ENCODE assay signal across 9 mouse cellular contexts in genomic region chr5:51917812-51918448, GRCm38 (mm10).
A peak's percentile ranks its signal among the peaks of the same experiment; 100 is the strongest.
DNase-seq lines count a peak whose midpoint lies in the region; ATAC-seq and TF ChIP-seq lines count a peak whose summit lies in the region.
"Had no signal": no experiment of that assay in that cellular context is flagged by ENCODE, and none has a peak within 500 bp of the region (broad histone marks: within the 10 kb centered on the region; RNA-seq: fewer than 3 reads in every experiment).

No protein-coding gene starts in this region.

- H3K4me1 ChIP-seq in intestine, embryonic 14.5 days (replicated peaks; ENCODE audit: control insufficient read depth, insufficient read depth, low read length) = peaks cover 5% of the 10 kb centered on the region; the same call in 1 of the 2 replicates
- 0 out of 2 replicates have a peak, but pooled peaks cover 3% of the 10 kb centered on the region for H3K4me1 ChIP-seq in intestine, embryonic 15.5 days (replicated peaks)
- peaks cover 3 to 16% of the 10 kb centered on the region in 2 experiments; a peak in 3 of 4 replicates for H3K4me1 ChIP-seq in MEL (ENCODE audit: control insufficient read depth in 1 of 2, insufficient read depth in 2 of 2, low read length in 2 of 2)

- intact Hi-C loops in heart, postnatal 36 days (cut with DNase I) = no loop called here

- no peak overlapping the region for H3K9ac ChIP-seq in intestine, embryonic 14.5 days (ENCODE audit: low read length)
- H3K9ac ChIP-seq in intestine, embryonic 15.5 days = no peak overlapping the region
- no peak overlapping the region for H3K9ac ChIP-seq in MEL (ENCODE audit: control insufficient read depth, low read depth, low read length, poor library complexity, severe bottlenecking)

- H3K9me3 ChIP-seq in intestine, embryonic 14.5 days (ENCODE audit: control insufficient read depth, low read length) = no peaks in the 10 kb centered on the region
- H3K9me3 ChIP-seq in intestine, embryonic 15.5 days = no peaks in the 10 kb centered on the region
- no peaks in the 10 kb centered on the region for H3K9me3 ChIP-seq in MEL (replicated peaks; ENCODE audit: insufficient read depth, low read length)

- no peak for TF ChIP-seq CTCF in MEL (IDR thresholded peaks at IDR 0.05 in 2 of 3, conservative IDR thresholded peaks at IDR 0.05 in 1 of 3; ENCODE audit: control insufficient read depth in 1 of 3, insufficient read depth in 1 of 3, low read depth in 2 of 3, low read length in 3 of 3, poor library complexity in 1 of 3, severe bottlenecking in 1 of 3)

- H3K36me3 ChIP-seq in intestine, embryonic 14.5 days (ENCODE audit: control insufficient read depth, insufficient read depth, low read length) = no peaks in the 10 kb centered on the region
- no peaks in the 10 kb centered on the region for H3K36me3 ChIP-seq in intestine, embryonic 15.5 days
- H3K36me3 ChIP-seq in MEL (ENCODE audit: control insufficient read depth in 1 of 2, insufficient read depth in 2 of 2, low read length in 2 of 2) = peaks cover 0 to 10% of the 10 kb centered on the region in 2 experiments; a peak in 2 of 4 replicates

- DNase-seq in intestine, embryonic 14.5 days (ENCODE audit: low spot score) = no peak
- peak; percentile 28 for DNase-seq in MEL (ENCODE audit: low read depth, low spot score)
- peak; percentile 20 for DNase-seq in cerebellum, adult 9-10 months
- DNase-seq in heart, postnatal 36 days = peak; percentile 8 to 19
- DNase-seq in gastrocnemius, postnatal 25 days = no peak
- no peak for DNase-seq in right cerebral cortex, postnatal 25 days
- DNase-seq: lung, postnatal 14 days had no signal

- no peak for TF ChIP-seq POLR2A in MEL (IDR thresholded peaks at IDR 0.05; ENCODE audit: control insufficient read depth in 1 of 2, insufficient read depth in 1 of 2, low read depth in 1 of 2, low read length in 2 of 2, poor library complexity in 1 of 2)

- H3K27me3 ChIP-seq in intestine, embryonic 14.5 days (replicated peaks; ENCODE audit: control insufficient read depth, insufficient read depth, low read length) = no peaks in the 10 kb centered on the region
- H3K27me3 ChIP-seq in intestine, embryonic 15.5 days (replicated peaks) = no peaks in the 10 kb centered on the region
- H3K27me3 ChIP-seq in MEL (ENCODE audit: control insufficient read depth in 1 of 2, insufficient read depth in 2 of 2, low read length in 2 of 2) = no peaks in the 10 kb centered on the region

- H3K79me2 ChIP-seq in MEL (ENCODE audit: control insufficient read depth, insufficient read depth, low read length, poor library complexity) = no peaks in the 10 kb centered on the region

- TF ChIP-seq EP300 in MEL (IDR thresholded peaks at IDR 0.05; ENCODE audit: low read depth in 1 of 2, low read length in 2 of 2) = peak in 1 of 2 experiments; percentile 31; a peak in 1 of 4 replicates

- WGBS in intestine, embryonic 14.5 days = 28% methylated on average over 4 of the region's 4 CpGs
- WGBS in intestine, embryonic 15.5 days = 28% methylated on average over 4 of the region's 4 CpGs

- ATAC-seq in intestine, embryonic 14.5 days (replicated peaks; ENCODE audit: low FRiP score, low TSS enrichment, low read depth) = 0 out of 2 replicates have a peak, but pooled peaks have one; percentile 12
- ATAC-seq in intestine, embryonic 15.5 days = no peak; the same call in 1 of the 2 replicates
- ATAC-seq: forebrain, embryonic 16.5 days had no signal

- H3K27ac ChIP-seq in intestine, embryonic 14.5 days (ENCODE audit: low read depth) = no peak overlapping the region; the same call in 1 of the 2 replicates
- H3K27ac ChIP-seq in intestine, embryonic 15.5 days = no peak overlapping the region
- H3K27ac ChIP-seq in MEL (ENCODE audit: control insufficient read depth, low read depth, low read length) = no peak overlapping the region

- H3K4me3 ChIP-seq in intestine, embryonic 14.5 days (ENCODE audit: low read depth, low read length) = no peak overlapping the region
- H3K4me3 ChIP-seq in intestine, embryonic 15.5 days (replicated peaks) = no peak overlapping the region
- H3K4me3 ChIP-seq in MEL (ENCODE audit: control insufficient read depth in 1 of 2, insufficient read depth in 1 of 2, low read depth in 2 of 2, low read length in 2 of 2) = no peak overlapping the region

- H3K4me2 ChIP-seq in intestine, embryonic 14.5 days (ENCODE audit: low read length) = no peak overlapping the region
- no peak overlapping the region for H3K4me2 ChIP-seq in intestine, embryonic 15.5 days (replicated peaks)

- TF ChIP-seq RAD21 in MEL (IDR thresholded peaks at IDR 0.05; ENCODE audit: low read depth, low read length) = no peak

TF ChIP-seq in MEL, 35 proteins besides CTCF, POLR2A, EP300 and RAD21:
- TF ChIP-seq ZNF384 (IDR thresholded peaks at IDR 0.05; ENCODE audit: low read depth, low read length) (no peak), MXI1 (IDR thresholded peaks at IDR 0.05; ENCODE audit: low read depth, low read length) (no peak), GATA1 (IDR thresholded peaks at IDR 0.05; ENCODE audit: low read depth, low read length) (no peak), HCFC1 (IDR thresholded peaks at IDR 0.05; ENCODE audit: low read depth, low read length) (no peak), POLR2AphosphoS5 (IDR thresholded peaks at IDR 0.05; ENCODE audit: borderline replicate concordance, low read depth, low read length) (no peak), RCOR1 (IDR thresholded peaks at IDR 0.05; ENCODE audit: low read depth, low read length) (no peak), SMC3 (IDR thresholded peaks at IDR 0.05; ENCODE audit: low read depth, low read length) (no peak), KAT2A (conservative IDR thresholded peaks at IDR 0.05; ENCODE audit: low read depth, low read length) (no peak), BHLHE40 (IDR thresholded peaks at IDR 0.05; ENCODE audit: borderline replicate concordance, low read depth, low read length) (no peak), ZKSCAN1 (IDR thresholded peaks at IDR 0.05; ENCODE audit: low read depth, low read length) (no peak), ZMIZ1 (IDR thresholded peaks at IDR 0.05; ENCODE audit: low read depth, low read length) (no peak), TAL1 (IDR thresholded peaks at IDR 0.05; ENCODE audit: low read length) (no peak), E2F4 (IDR thresholded peaks at IDR 0.05; ENCODE audit: borderline replicate concordance, low read depth, low read length) (no peak), JUND (IDR thresholded peaks at IDR 0.05; ENCODE audit: low read depth, low read length) (no peak), ELF1 (IDR thresholded peaks at IDR 0.05; ENCODE audit: low read depth, low read length) (no peak), CHD1 (IDR thresholded peaks at IDR 0.05; ENCODE audit: low read depth, low read length) (no peak), ETS1 (IDR thresholded peaks at IDR 0.05; ENCODE audit: low read depth, low read length) (no peak), NELFE (IDR thresholded peaks at IDR 0.05; ENCODE audit: low read depth, low read length) (no peak), POLR2AphosphoS2 (IDR thresholded peaks at IDR 0.05; ENCODE audit: low read length) (no peak), USF1 (IDR thresholded peaks at IDR 0.05; ENCODE audit: low read depth, low read length) (no peak)

Comparison
In these comparisons a context has a peak if more than half of its experiments do, and no peak if none do; other contexts are left out.
1. DNase-seq: peak in MEL (single experiment), cerebellum, adult 9-10 months (single experiment) and heart, postnatal 36 days (2 of 2); none in intestine, embryonic 14.5 days (single experiment), gastrocnemius, postnatal 25 days (single experiment) and right cerebral cortex, postnatal 25 days (single experiment).